Mouse (Mus musculus): ENCODE measurements around the gene Iqcb1.

Iqcb1 gene

DNA sequence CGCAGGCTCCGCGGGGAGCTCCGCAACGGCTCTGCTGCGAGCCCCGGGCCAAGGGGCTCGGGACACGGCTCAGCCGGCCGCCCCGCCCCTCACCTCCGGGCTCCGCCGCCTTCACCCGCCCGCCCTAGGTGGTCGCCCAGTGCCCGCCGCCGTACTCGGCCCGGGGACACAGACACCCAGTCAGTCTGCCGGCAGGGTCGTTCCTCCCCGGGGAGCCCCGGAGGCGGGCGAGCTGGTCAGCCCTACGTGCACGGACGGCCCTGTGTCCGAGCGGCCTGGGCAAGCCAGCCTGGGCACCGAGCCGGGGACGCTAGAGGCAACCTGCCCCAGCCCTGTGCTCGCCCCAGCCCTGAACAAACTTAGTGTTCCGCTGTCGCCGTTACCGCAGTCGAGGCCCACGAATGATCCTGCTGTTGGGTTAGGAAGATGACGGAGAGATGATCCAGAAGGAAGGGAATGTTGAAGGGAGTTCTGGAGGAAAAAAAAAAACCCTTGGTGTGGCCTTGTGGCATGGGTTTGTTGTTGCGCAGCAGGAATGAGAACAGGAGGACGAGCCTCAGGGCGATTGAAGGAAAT lies 47.2 kb downstream of the Iqcb1 start:
- DNase-seq (ENCODE audit: extremely low spot score, low spot score), result no peak

DNA sequence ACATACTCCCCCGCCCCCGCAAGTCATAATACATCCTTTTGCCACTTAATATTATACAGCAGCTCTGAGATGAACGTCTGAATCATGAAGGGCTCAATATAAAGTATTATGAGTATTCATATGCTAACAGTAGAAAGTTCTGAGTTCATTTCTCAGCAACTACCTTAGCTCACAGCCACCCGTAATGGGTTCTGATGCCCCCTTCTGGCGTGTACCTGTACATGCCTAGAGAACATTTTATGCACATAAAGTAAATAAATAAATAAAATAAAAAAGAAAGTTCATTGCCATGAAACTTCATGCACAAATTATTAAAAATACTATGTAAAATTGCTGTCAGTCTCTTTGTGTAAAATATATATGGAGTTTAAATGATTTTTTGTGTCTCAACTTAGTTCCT lies 49.1 kb downstream of the Iqcb1 start:
- no peak for DNase-seq (ENCODE audit: extremely low spot score, low spot score)

DNA sequence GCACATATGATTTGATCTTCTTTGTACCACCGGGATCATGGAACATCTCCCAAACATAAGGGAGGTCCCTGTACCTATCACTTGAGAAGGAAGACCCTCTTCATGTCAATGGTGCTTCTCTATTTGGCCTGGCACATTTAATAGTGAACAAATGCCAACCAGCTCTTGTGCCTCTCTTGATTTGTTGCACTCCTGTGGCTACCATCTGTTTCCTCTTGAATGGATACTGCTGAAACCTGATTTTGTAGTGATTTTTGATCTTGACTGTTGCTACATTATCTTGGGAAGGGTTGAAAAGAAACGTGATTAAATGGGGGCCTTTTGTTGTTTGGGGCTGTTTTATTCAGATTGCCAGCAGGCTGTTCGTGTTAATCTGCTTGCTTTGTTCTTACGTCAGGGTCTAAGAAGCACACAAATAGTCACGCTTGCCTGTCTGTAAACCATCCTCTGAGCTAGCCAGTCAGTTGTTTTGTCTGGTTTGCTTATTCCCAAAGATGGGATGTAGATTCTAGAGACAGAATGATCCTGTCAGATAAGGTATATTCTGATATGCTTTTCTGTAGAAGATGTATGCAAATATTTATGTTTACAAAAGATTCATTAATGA lies 54.7 kb downstream of the Iqcb1 start:
- no peak for DNase-seq (ENCODE audit: extremely low spot score, low spot score)

DNA sequence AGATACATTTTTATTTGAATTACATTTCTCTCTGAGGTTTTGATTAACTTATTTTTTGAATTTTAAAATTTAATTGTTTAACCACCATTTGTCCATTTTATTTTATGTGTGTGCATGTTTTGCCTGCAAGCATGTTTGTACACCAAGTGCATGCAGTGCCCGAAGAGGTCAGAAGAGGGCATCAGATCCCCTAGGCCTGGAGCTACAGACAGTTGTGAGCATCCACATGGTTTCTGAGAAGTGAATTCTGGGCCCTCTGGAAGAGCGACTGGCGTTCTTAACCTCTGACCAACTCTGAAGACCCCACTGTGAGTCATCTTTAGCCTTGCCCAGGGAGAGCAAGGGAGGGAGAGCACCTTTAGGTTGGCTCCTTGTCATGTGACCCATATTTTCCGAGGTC lies 56.7 kb downstream of the Iqcb1 start:
- DNase-seq (ENCODE audit: extremely low spot score, low spot score), result no peak

DNA sequence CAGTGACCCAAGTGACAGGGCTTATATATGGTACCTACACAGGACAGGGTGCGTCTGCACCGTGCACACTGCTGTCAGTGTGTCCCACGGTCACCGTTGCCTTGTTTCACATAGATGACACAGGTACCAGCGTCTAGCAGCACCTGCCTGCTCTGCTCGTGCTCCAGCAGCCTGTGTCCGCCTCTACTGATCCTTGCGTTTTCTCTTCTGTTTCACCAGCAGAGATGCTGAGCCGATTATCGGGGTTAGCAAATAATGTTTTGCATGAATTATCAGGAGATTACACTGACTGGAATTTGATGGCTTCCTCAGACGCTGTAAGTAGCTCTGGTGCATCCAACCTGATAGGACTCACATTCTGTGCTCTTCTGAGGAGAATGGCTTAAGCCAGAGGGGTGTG lies 57.7 kb downstream of the Iqcb1 start:
- DNase-seq (ENCODE audit: extremely low spot score, low spot score), result no peak

DNA sequence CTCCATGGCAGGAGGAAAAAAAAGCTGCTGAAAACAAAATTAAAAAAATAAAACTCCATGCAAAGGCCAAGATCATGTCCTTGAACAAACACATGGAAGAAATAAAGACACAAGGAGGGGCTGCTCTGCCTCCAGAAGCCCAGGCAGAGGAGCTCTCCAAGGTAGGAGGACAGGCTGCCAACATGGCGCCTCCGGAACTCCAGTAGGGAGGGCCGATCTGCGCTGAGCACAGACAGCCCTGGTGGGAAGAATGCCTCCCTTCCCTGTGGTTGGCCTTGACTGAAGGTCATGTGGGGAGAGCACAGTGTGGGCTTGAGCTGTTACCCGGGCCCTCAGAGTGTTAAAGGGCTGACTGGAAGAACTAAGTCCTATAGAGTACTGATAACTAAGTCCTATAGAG lies 59.4 kb downstream of the Iqcb1 start:
- no peak for DNase-seq (ENCODE audit: extremely low spot score, low spot score)

DNA sequence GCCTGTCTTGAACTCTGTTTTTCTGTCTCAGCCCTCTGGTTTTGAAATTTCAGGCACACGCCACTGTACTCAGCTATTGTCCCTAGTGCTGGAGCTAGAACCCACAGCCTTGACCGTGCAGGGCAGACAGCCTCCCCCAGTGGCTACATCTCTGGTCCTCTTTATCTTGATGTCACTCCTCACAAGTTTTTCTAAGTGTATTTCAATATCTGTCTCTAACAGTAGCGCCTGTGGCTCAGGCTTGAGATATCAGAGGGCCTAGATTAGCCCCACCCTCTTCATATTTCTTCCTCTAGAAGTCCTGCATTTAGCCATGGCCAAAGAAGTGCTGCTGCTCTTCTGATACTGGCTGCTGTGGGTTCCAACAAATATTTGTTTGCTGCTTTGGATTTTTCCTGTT lies 62.4 kb downstream of the Iqcb1 start:
- no peak for DNase-seq (ENCODE audit: extremely low spot score, low spot score)

DNA sequence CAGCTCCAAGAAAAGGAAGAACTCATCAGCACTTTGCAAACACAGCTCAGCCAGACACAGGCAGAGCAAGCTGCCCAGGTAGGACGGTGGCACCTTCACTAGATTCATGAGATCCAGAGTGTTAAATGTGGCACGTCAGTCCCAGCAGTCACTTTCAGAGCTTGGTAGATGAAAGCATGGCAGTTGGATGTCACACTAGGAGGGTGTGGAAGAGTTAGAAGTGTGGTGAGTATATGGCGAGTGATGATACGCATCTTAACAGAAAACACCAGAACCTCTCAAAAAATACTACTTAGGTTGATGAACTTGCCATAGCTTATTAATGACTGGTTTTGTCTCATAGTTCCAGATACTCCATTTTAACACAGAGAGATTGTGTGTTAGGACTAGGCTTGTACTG lies 63.2 kb downstream of the Iqcb1 start:
- no peak for DNase-seq (ENCODE audit: extremely low spot score, low spot score)

DNA sequence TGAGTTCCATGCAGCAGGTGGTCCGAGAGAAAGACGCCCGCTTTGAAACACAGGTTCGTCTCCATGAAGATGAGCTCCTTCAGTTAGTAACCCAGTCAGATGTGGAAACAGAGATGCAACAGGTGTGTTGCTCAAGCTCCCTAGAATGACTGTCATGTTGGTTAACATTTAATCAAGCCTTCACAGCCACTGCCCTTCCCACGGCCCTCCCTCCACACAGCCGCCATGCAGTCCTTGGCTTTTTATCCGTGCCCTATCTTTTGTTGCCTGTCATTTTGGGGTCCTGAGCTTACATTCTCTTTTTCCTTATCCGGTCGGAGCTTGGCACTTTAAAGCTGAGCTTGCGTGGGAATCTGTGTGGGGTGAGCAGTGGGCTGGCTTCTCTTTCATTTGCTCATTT lies 65.1 kb downstream of the Iqcb1 start:
- no peak for DNase-seq (ENCODE audit: extremely low spot score, low spot score)

DNA sequence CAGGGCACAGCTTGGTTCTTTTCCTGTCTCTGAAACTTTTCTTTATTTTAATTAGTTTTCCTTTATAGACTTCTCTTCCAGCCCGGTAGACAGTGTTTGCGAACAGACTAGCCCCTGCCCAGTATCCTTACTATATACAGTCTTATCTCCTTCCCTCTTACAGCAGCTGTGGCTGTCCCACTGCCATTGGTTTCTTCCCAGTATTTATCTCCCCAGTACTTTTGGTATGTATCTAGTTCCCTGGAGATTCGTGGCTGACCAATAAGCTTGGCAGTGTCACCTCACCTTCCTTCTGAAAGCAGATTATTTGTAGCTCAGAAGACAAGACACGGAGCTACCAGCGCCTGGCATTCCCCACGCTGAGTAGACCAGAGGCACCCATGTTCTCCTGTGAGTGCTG lies 68.5 kb downstream of the Iqcb1 start:
- no peak for DNase-seq (ENCODE audit: extremely low spot score, low spot score)

DNA sequence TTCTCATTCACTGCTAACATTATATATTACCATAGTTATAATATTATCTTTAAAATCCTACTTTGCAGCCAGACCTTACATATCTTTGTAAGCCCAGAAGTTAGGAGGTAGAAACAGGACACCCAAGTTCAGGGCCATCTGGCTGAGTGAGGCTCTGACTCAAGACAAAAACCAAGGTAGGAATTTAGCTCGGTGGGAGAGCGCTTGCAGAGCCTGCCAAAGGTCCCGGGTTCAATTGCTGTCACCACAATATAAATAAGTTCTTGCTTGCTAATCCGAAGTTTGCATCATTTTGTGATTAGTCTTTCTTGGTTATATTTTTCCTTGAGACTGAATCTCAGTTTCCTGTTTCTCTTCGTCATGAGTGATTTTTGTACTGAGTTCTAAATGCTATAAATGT lies 75.0 kb downstream of the Iqcb1 start:
- no peak for DNase-seq (ENCODE audit: extremely low spot score, low spot score)

DNA sequence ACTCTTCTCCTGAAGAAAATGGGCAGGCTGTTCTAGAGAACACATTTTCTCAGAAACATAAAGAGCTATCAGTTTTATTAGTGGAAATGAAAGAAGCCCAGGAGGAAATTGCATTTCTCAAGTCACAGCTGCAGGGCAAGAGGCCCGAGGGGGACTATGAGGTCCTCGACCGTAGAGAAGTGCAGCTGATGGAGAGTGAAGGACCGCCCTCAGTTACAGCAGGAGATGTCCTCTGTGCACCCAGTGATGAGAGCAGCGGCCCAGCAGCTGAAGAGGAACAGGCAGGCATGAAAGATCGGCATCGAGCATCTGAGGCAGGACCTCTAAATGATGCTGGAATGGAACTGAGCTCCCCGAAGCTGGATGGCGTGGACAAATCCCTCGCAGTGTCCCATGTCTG lies 83.7 kb downstream of the Iqcb1 start:
- DNase-seq (ENCODE audit: extremely low spot score, low spot score), result no peak

DNA sequence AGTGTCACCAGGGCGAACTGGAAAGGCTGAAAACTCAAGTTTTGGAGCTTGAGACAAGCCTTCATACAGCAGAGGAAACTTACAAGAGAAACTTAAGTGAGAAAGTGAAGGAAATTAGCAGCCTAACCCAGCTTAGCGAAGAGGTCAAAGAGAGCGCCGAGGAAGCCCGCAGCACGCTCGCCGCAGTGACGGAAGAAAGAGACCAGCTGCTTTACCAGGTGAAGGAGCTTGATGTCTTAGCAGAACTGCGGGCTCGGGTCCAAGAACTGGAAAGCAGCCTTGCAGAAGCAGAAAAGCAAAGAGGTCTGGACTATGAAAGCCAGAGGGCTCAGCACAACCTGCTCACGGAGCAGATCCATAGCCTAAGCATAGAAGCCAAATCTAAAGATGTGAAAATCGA lies 84.1 kb downstream of the Iqcb1 start:
- DNase-seq (ENCODE audit: extremely low spot score, low spot score), result no peak

DNA sequence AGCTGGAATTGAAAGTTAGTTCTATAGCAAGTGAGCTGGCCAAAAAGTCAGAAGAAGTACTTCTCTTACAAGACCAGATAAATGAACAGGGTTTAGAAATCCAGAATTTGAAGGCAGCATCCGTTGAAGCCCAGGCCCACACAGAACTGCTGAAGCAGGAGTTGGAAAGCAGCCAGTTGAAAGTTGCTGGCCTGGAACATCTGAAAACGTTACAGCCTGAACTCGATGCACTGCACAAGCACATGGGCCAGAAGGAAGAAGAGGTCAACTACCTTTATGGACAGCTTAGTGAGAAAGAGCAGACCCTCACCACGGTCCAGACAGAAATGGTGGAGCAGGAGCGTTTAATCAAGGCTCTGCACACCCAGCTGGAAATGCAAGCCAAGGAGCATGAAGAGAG lies 86.0 kb downstream of the Iqcb1 start:
- no peak for DNase-seq (ENCODE audit: extremely low spot score, low spot score)

DNA sequence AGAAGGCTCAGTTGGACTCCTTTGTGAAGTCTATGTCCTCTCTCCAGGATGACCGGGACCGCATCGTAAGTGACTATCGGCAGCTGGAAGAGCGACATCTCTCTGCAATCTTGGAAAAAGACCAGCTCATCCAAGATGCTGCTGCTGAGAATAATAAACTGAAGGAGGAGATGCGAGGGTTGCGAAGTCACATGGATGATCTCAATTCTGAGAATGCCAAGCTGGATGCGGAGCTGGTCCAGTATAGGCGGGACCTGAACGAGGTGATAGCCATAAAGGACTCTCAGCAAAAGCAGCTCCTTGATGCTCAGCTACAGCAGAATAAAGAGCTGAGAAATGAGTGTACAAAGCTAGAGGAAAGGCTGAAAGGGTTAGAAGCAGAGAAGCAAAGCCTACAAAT lies 90.3 kb downstream of the Iqcb1 start:
- DNase-seq (ENCODE audit: extremely low spot score, low spot score), result no peak

DNA sequence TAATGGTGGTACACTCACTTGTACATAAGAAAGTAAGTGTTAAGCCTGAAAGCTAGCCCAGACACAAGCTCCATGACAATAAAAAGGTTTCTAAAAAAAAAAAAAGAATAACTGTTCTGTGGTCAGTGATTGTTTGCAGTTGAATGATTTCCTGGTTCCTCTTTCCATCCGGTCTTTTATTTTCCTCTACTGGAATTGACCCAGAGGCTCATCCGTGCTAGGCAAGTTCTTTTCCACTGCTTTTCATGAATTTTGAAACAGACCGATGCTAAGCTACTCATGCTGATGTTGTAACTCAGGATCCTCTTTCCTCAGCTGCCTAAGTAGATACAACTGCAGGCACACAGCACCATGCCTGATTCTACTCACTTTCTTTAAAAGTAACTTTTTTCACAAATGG lies 92.2 kb downstream of the Iqcb1 start:
- DNase-seq (ENCODE audit: extremely low spot score, low spot score), result no peak

DNA sequence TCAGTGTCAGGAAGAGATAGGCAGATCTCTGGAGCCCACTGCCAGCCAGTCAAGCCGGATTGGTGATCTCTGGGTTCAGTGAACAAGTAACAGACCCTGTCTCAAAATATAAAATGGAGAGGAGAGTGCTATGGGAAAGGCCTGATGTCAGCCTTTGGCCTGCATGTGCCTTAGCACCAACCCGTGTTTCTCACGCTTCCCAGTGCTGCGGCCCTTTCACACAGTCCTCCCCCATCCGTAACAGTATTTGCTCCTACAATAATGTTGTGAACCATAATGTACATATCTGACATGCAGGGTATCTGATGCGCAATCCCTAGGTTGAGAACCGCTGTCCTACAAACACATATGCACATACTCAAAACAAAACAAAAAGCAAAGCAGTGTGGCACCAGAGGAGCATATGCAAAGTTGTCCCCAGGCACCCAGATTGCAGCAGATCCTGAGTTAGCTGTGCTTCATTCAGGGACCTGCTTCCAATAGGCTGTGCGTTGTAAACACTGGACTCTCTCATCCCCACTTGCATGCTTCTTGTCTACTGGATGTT lies 93.0 kb downstream of the Iqcb1 start:
- no peak for DNase-seq (ENCODE audit: extremely low spot score, low spot score)

DNA sequence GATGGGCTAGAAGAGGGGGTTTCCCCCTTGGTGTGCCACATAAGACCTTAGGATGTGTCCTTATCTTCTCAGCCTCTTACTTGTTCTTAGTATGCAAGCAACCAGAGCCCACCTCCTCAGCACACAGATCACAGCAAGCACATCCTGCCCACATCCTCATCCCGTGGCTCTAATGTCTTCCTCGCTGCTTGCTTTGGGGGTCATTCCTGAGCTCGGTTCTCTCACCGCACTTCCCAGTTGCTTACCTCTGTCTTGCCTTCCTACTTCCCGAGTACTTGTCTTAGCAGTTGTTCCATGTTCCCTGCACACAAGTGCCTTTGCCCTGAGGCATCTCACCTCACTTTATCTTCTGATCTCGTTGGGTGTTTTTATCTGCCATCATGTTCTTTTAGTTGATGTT lies 93.8 kb downstream of the Iqcb1 start:
- DNase-seq (ENCODE audit: extremely low spot score, low spot score), result no peak
